Mouse (Mus musculus): ENCODE results near the gene Lsm5.

The Lsm5 gene

GRCm38 (mm10) chr6:56703931-56704900 lies at the start of gene Lsm5:
TSS of gene Lsm5 (minus strand) at chr6:56704710.
- DNase-seq (ENCODE audit: low spot score), result peak; percentile 84

DNA sequence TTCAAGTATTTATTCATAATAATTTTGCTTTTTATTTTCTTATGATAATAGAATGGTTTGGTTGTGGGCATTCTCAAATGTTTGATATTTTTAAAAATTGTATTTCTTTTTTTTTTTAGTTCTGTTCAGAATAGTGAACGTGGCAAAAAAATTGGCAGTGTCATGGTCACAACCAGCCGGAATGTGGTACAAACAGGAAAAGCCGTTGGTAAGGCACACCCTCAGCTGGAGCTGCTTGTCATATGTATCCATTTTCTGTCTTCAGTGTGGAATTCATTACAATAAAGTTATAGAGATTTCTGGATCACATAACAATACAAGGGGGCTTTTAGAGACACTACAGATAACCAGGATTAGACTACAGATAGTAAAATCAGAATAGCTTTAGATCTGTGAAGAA lies 49.2 kb upstream of the Lsm5 start:
- no peak for DNase-seq (ENCODE audit: low spot score)

GRCm38 (mm10) chr6:56745950-56746543 lies 41.5 kb upstream of the Lsm5 start:
- DNase-seq (ENCODE audit: low spot score), result no peak

- no peak for DNase-seq (ENCODE audit: low spot score)
Observed at GRCm38 (mm10) chr6:56732545-56732944, 28.0 kb upstream of the Lsm5 start.

- no peak for DNase-seq (ENCODE audit: low spot score)
Observed at GRCm38 (mm10) chr6:56720877-56721276, 16.4 kb upstream of the Lsm5 start.

GRCm38 (mm10) chr6:56719071-56719470 lies 14.6 kb upstream of the Lsm5 start:
- no peak for DNase-seq (ENCODE audit: low spot score)

GRCm38 (mm10) chr6:56715270-56715666 lies 10.8 kb upstream of the Lsm5 start:
- peak; percentile 63 for DNase-seq (ENCODE audit: low spot score)

DNA sequence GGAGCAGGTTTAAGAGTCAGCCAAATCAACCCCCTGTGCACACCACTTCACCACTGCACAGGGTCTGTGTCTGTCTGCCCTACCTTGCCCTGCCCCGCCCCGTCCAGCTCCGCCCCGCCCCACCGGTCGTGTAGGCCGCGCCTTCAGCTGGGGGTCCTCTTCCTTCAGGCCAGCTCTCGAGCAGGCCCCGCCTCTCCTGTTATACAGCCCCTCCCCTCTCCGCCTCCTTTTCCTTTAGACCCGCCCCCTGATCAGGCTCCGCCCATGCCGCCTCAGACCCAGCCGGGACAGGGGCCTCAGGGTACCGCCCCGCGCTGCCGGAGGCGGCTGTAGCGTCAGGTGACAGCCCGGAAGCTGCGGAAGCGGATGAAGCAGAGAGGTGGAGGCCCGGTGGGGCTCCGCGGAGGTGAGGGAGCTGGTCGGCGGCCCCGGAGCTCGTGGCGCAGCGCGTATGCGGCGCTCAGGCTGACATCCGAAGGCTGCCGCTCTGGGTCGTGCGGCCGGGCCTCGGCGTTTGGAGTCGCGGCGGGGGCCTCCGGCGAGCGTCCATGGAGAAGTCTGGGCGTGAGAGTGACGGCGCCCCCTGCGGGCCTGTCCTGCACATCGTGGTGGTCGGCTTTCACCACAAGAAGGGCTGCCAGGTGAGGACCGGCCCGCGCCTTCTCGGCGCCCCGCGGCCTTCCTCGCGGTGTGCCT lies 10.2 kb upstream of the Lsm5 start, which contains the start of gene Avl9:
Gene Avl9, plus strand, starts transcription at position 326 of the 696 bp plus-strand sequence.
- peak; percentile 100 for DNase-seq (ENCODE audit: low spot score)

DNA sequence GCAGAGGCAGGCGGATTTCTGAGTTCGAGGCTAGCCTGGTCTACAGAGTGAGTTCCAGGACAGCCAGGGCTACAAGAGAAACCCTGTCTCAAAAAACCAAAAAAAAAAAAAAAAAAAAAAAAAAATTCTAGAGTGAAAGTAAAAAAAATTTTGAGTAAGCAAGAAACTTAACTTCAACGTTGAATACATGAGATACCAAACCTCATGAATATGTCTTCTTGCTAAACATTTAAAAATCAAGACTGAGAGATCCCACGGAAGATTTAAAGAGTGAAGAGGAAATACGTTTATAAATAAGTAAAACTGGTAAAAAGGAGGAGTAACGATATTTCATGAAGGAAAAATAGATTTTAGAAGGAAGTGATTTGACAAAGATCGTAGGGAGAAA lies 9.7 kb upstream of the Lsm5 start:
- no peak for DNase-seq (ENCODE audit: low spot score)

GRCm38 (mm10) chr6:56692445-56692844 lies 12.1 kb downstream of the Lsm5 start:
- DNase-seq (ENCODE audit: low spot score), result no peak

DNA sequence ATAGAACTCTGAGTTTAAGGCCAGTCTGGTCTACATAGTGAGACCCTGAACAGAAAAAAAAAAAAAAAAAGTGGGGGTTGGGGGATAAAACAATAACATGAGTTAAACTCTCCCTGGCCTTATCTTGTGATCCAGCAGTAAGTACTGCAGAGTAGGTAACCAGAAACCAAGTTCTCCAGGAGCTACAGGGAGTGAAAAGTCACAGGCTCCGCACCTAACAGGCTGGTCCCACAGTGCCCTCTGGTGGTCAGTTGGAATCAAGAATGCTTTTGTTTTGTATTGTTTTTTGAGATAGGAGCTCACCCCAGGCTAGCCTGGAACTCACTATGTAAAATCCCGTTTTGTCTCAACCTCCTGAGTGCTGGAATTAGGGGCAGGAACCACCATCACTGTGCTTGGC lies 13.3 kb downstream of the Lsm5 start:
- DNase-seq (ENCODE audit: low spot score), result peak; percentile 85

DNA sequence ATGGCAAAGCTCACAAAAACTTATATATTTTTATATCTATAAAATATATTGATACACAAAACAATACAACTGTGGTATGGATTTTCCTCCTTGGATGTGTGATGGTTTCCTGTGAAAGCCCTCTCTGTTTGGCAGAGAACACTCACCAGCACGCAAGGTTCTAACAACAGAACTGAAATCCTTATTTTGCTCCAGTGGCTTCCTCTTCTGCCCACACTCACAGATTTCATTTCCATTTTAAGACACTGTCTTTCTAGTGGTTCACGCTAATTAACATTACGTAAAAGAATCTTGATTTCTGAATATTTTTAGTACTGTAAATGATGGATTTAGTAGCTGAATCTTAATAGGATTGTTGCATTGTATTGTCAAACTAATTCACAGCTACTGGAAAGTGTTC lies 16.3 kb downstream of the Lsm5 start:
- no peak for DNase-seq (ENCODE audit: low spot score)

DNA sequence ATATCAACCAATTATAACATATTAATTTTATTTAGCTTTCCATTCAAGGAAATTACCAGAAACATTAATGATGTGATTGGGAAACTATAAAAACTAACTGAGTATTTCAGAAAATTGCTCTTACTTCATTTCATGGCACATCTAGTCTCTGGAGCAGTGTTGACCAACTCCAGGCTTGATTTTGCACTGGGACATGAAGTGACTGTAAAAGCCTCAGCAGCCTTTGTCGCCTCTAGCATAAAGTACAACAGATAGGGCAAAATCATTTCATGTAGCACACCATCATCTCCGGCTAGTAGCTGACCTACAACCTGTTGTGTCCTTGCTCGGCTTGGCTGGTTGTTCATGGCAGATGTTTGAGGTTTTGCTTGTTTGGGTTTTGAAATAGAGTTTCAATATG lies 40.1 kb downstream of the Lsm5 start:
- no peak for DNase-seq (ENCODE audit: low spot score)

- DNase-seq (ENCODE audit: low spot score), result no peak
Observed at GRCm38 (mm10) chr6:56655393-56655792, 49.1 kb downstream of the Lsm5 start.

GRCm38 (mm10) chr6:56652121-56652592 lies 52.4 kb downstream of the Lsm5 start:
- peak; percentile 48 for DNase-seq (ENCODE audit: low spot score)

Data from testis, postnatal 10 days (tissue).